Mouse (Mus musculus) lung, postnatal 0 days (tissue): ENCODE results near the gene Tex11. TPM values are rescaled to one million over a fixed set of nuclear protein-coding genes. Genes with fewer than 3 reads are reported as not detected.

Experiments
- ATAC-seq: fragments of 200-750 bp; cut with Nextera tagmentation; 2 replicates; pipeline ENCODE4 v1.8.0; 2017; ENCODE audit warnings: moderate library complexity
- DNase-seq: peaks from one replicate; pipeline ENCODE4 v3.0.0-alpha.2; 2016; ENCODE audit warnings: low spot score
- H3K27ac ChIP-seq: fragments of 300-500 bp; sonication (generic); 2 replicates; pipeline ENCODE4 v1.5.1; 2014; ENCODE audit warnings: antibody characterized with exemption, mild to moderate bottlenecking, low read length, mixed read lengths
- H3K27me3 ChIP-seq: fragments of 300-500 bp; sonication (generic); replicated peaks from 2 replicates; pipeline ENCODE4 v1.6.1; 2014; ENCODE audit warnings: low read length, mixed read lengths; ENCODE audit not compliant: insufficient read depth
- H3K36me3 ChIP-seq: fragments of 300-500 bp; sonication (generic); 2 replicates; pipeline ENCODE4 v1.6.1; 2014; ENCODE audit warnings: low read length, mixed read lengths; ENCODE audit not compliant: insufficient read depth
- H3K4me1 ChIP-seq: fragments of 300-500 bp; sonication (generic); 2 replicates; pipeline ENCODE4 v1.6.1; 2014; ENCODE audit warnings: antibody characterized with exemption, low read depth, low read length, mixed read lengths; ENCODE audit not compliant: insufficient read depth
- H3K4me2 ChIP-seq: fragments of 300-500 bp; sonication (generic); replicated peaks from 2 replicates; pipeline ENCODE4 v1.6.1; 2014; ENCODE audit warnings: low read depth, mild to moderate bottlenecking, low read length, moderate library complexity, mixed read lengths
- H3K4me3 ChIP-seq: fragments of 300-500 bp; sonication (generic); 2 replicates; pipeline ENCODE4 v1.5.1; 2014; ENCODE audit warnings: low read depth, low read length
- H3K9ac ChIP-seq: fragments of 300-500 bp; sonication (generic); replicated peaks from 2 replicates; pipeline ENCODE4 v1.6.1; 2014; ENCODE audit warnings: low read depth, mild to moderate bottlenecking
- H3K9me3 ChIP-seq: fragments of 300-500 bp; sonication (generic); 2 replicates; pipeline ENCODE4 v1.6.1; 2016; ENCODE audit warnings: low read length, mixed read lengths
- CTCF ChIP-seq: IDR thresholded peaks from 2 replicates; pipeline ENCODE4 v1.5.1; 2016; ENCODE audit warnings: antibody characterized with exemption, mild to moderate bottlenecking
- EP300 ChIP-seq: IDR thresholded peaks from 2 replicates; pipeline ENCODE4 v1.6.1; 2016; ENCODE audit warnings: antibody characterized with exemption, mild to moderate bottlenecking, control low read depth
- WGBS: fragments of 180-500 bp; shearing (Covaris S2); extraction: QIAGEN DNeasy Blood & Tissue Kit; methylation state at CpG from one replicate; pipeline ENCODE4 v1.1.7; 2014; 5-methylcytosine and 5-hydroxymethylcytosine counted together
- polyA plus RNA-seq: library from polyadenylated mRNA; unstranded; fragments of >200 nt; fragmentation: Nextera tagmentation; extraction: Ambion mirVana; gene quantifications from 2 replicates; pipeline ENCODE4 v1.2.1, GENCODE M21; 2015

The Tex11 gene
- polyA plus RNA-seq, 1 experiment from 2014 or later = 0.14 TPM

- no peaks in the 10 kb centered on the region for H3K4me1 ChIP-seq
- DNase-seq (no peak), ATAC-seq (no peak)
- no peaks in the 10 kb centered on the region for H3K27me3 ChIP-seq
- no peaks in the 10 kb centered on the region for H3K36me3 ChIP-seq
- TF ChIP-seq CTCF (no peak), EP300 (no peak)
- no peak overlapping the region for H3K4me3 ChIP-seq
- H3K9me3 ChIP-seq = no peaks in the 10 kb centered on the region
- H3K9ac ChIP-seq = no peak overlapping the region
- H3K27ac ChIP-seq = no peak overlapping the region
- H3K4me2 ChIP-seq = no peak overlapping the region
These were observed 220.3 kb downstream of the Tex11 start for GRCm38 (mm10) chrX:100839211-100839610.

- no peak overlapping the region for H3K4me3 ChIP-seq
- TF ChIP-seq EP300 (no peak), CTCF (no peak)
- no peaks in the 10 kb centered on the region for H3K4me1 ChIP-seq
- H3K27me3 ChIP-seq = no peaks in the 10 kb centered on the region
- no peak for DNase-seq
- WGBS = 60% methylated on average over 2 of the region's 2 CpGs
- H3K9me3 ChIP-seq = no peaks in the 10 kb centered on the region
- H3K4me2 ChIP-seq = no peak overlapping the region
- no peaks in the 10 kb centered on the region for H3K36me3 ChIP-seq
- H3K9ac ChIP-seq = no peak overlapping the region
- no peak for ATAC-seq
- H3K27ac ChIP-seq = no peak overlapping the region
These were observed 226.7 kb downstream of the Tex11 start for GRCm38 (mm10) chrX:100832806-100833205.

- no peak for TF ChIP-seq CTCF
- TF ChIP-seq EP300 = no peak
- no peak for DNase-seq
- H3K4me3 ChIP-seq = no peak overlapping the region
- H3K4me2 ChIP-seq = no peak overlapping the region
- no peaks in the 10 kb centered on the region for H3K4me1 ChIP-seq
- H3K9me3 ChIP-seq = no peaks in the 10 kb centered on the region
- H3K27me3 ChIP-seq = no peaks in the 10 kb centered on the region
- H3K9ac ChIP-seq = no peak overlapping the region
- no peak for ATAC-seq
- WGBS = 63% methylated on average over 1 of the region's 1 CpGs
- no peaks in the 10 kb centered on the region for H3K36me3 ChIP-seq
- H3K27ac ChIP-seq = no peak overlapping the region
These were observed 233.9 kb downstream of the Tex11 start for GRCm38 (mm10) chrX:100825557-100825956.

GRCm38 (mm10) chrX:100821149-100821548 is 238.3 kb downstream of the Tex11 start:
- Histone ChIP-seq H3K4me3 (no peak overlapping the region), H3K4me2 (no peak overlapping the region), H3K27me3 (no peaks in the 10 kb centered on the region), H3K4me1 (no peaks in the 10 kb centered on the region), H3K27ac (no peak overlapping the region), H3K9me3 (no peaks in the 10 kb centered on the region), H3K36me3 (no peaks in the 10 kb centered on the region), H3K9ac (no peak overlapping the region)
- WGBS = 77% methylated on average over 1 of the region's 1 CpGs
- TF ChIP-seq EP300 = no peak
- TF ChIP-seq CTCF = no peak
- no peak for ATAC-seq
- DNase-seq = no peak

GRCm38 (mm10) chrX:100818681-100819080 is 240.8 kb downstream of the Tex11 start:
- 70% methylated on average over 9 of the region's 9 CpGs for WGBS
- Histone ChIP-seq H3K9me3 (no peaks in the 10 kb centered on the region), H3K27me3 (no peaks in the 10 kb centered on the region), H3K36me3 (no peaks in the 10 kb centered on the region), H3K4me3 (no peak overlapping the region), H3K4me1 (no peaks in the 10 kb centered on the region), H3K4me2 (no peak overlapping the region), H3K27ac (no peak overlapping the region), H3K9ac (no peak overlapping the region)
- no peak for TF ChIP-seq EP300
- TF ChIP-seq CTCF = no peak
- ATAC-seq = peak; percentile 72
- DNase-seq = peak; percentile 13

- WGBS = 81% methylated on average over 7 of the region's 7 CpGs
- H3K27ac ChIP-seq = no peak overlapping the region
- H3K9me3 ChIP-seq = no peaks in the 10 kb centered on the region
- H3K36me3 ChIP-seq = no peaks in the 10 kb centered on the region
- no peak for ATAC-seq
- no peaks in the 10 kb centered on the region for H3K27me3 ChIP-seq
- TF ChIP-seq CTCF = no peak
- TF ChIP-seq EP300 = no peak
- no peaks in the 10 kb centered on the region for H3K4me1 ChIP-seq
- no peak overlapping the region for H3K9ac ChIP-seq
- H3K4me3 ChIP-seq = no peak overlapping the region
- no peak overlapping the region for H3K4me2 ChIP-seq
- DNase-seq = no peak
These were observed 243.7 kb downstream of the Tex11 start for GRCm38 (mm10) chrX:100815766-100816165.

GRCm38 (mm10) chrX:100814139-100814538 is 245.3 kb downstream of the Tex11 start:
- WGBS = 87% methylated on average over 8 of the region's 8 CpGs
- no peaks in the 10 kb centered on the region for H3K9me3 ChIP-seq

More at GRCm38 (mm10) chrX:100814139-100814538, 245.3 kb downstream of the Tex11 start:
- H3K27me3 ChIP-seq = no peaks in the 10 kb centered on the region
- TF ChIP-seq EP300 (no peak), CTCF (no peak)
- H3K27ac ChIP-seq = no peak overlapping the region
- no peaks in the 10 kb centered on the region for H3K4me1 ChIP-seq
- no peak for DNase-seq
- ATAC-seq = no peak
- no peaks in the 10 kb centered on the region for H3K36me3 ChIP-seq
- no peak overlapping the region for H3K4me2 ChIP-seq
- no peak overlapping the region for H3K9ac ChIP-seq
- no peak overlapping the region for H3K4me3 ChIP-seq
